Mouse (Mus musculus) ovary, postnatal 10 days (tissue): ENCODE results near the gene Ptges3l.
"Not testable (repeated sequence)": the region's sequence is repeated elsewhere in the genome, so short reads cannot be mapped to it uniquely, and the experiment has no call there.

Experiments used
- DNase-seq: peaks from one replicate; pipeline ENCODE4 v3.0.0; 2022; ENCODE audit warnings: low spot score

The Ptges3l gene

DNA sequence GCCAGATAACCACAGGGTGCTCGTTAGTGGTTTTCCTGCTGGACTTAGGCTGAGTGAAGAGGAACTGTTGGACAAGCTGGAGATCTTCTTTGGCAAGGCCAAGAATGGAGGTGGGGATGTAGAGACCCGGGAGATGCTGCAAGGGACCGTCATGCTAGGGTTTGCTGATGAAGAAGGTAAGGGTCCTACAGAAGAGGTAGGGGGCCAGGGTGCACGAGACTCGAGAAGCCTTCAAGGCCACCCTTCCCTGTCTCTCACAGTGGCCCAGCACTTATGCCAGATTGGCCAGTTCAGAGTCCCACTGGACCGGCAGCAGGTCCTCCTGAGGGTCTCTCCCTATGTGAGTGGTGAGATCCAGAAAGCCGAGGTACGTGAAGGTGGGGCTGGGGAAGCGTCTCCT, 32.5 kb upstream of the Ptges3l start:
- DNase-seq, result no peak

DNA sequence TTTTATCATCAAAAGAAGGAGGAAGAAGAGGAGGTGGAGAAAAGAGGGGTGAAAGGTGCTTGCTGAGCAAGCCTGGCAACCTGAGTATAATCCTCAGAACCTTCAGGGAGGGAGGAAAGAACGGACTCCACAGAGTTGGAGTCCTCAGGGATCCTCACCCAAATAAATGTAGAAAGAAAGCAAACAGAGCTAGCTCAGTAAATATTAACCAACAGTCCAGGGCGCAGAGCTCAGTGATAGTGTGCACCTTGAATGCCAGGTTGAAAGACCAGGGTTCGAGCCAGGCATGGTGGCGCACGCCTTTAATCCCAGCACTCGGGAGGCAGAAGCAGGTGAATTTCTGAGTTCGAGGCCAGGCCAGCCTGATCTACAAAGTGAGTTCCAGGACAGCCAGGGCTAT, 30.5 kb upstream of the Ptges3l start:
- DNase-seq, result no peak

DNA sequence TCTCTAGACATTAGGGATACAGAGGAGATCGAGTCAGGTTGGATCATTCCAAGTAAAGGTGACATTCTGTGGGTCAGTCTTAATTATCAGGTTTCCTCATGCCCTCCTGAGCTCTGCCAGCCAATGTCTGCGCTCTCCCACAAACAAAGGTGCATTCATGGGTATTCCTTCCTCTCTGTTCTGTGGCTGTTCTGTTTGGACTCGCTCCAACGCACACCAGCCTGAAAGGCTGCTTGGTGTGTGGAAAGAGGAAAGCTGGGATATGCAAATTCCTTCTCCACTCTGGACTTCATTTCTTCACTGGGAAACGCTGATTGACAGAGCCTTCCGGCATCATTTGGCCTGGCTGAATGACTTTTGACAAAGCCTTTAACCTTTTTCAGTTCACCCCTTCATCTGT, 29.6 kb upstream of the Ptges3l start:
- no peak for DNase-seq

GRCm38 (mm10) chr11:101452093-101452774, 27.1 kb upstream of the Ptges3l start:
- no peak for DNase-seq

- DNase-seq, result no peak
Observed at GRCm38 (mm10) chr11:101451536-101451935, 26.4 kb upstream of the Ptges3l start.

- no peak for DNase-seq
Observed at GRCm38 (mm10) chr11:101450394-101450793, 25.3 kb upstream of the Ptges3l start.

GRCm38 (mm10) chr11:101449596-101449995, 24.5 kb upstream of the Ptges3l start:
- not testable (repeated sequence) for DNase-seq

GRCm38 (mm10) chr11:101448899-101449298, 23.8 kb upstream of the Ptges3l start:
- DNase-seq, result no peak

GRCm38 (mm10) chr11:101448274-101448746, 23.2 kb upstream of the Ptges3l start, which contains the start of gene Ifi35:
Gene Ifi35, plus strand, starts transcription at chr11:101448407.
- DNase-seq, result no peak

DNA sequence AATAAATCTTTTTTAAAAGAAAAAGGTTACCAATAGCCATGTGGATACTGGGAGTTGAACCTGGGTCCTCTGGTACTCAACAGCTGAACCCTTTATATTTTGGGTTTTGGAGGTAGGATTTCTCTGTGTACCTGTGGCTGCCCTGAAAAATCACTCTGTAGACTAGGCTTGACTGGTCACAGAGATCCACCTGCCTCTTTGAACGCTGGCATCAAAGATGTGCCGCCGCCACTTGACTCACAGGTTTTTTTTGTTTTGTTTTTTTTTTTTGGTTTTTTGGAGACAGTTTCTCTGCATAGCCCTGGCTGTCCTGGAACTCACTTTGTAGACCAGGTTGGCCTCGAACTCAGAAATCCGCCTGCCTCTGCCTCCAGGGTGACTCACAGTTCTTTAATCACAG, 22.7 kb upstream of the Ptges3l start:
- DNase-seq, result no peak

DNA sequence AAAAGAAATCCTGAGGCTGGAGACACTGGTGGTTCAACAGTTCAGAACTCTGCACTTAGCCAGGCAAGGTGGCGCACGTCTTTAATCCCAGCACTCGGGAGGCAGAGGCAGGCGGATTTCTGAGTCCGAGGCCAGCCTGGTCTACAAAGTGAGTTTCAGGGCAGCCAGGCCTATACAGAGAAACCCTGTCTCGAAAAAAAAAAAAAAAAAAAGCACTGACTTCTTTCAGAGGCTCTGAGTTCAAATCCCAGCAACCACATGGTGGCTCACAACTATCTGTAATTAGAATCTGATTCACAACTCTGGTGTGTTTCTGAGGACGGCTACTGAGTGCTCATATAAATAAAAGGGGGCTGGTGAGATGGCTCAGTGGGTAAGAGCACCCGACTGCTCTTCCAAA, 21.7 kb upstream of the Ptges3l start:
- not testable (repeated sequence) for DNase-seq

DNA sequence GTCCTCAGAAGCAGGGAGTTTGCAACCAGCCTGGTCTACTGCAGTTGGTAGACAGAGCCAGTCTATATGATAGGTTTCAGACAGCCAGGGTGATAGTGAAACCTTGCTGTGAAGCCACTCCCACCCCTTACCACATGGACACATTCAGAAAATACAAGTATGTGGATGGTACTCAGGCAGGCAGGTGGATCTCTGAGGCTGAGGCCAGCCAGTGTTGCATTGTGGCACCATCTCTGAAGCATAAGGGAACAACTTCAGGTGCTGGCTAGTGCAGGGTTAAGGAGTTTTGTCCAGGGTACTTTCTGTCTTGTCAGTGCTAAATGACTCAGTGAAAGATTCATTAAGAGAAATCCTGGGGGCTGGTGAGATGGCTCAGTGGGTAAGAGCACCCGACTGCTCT, 21.2 kb upstream of the Ptges3l start:
- DNase-seq, result no peak

DNA sequence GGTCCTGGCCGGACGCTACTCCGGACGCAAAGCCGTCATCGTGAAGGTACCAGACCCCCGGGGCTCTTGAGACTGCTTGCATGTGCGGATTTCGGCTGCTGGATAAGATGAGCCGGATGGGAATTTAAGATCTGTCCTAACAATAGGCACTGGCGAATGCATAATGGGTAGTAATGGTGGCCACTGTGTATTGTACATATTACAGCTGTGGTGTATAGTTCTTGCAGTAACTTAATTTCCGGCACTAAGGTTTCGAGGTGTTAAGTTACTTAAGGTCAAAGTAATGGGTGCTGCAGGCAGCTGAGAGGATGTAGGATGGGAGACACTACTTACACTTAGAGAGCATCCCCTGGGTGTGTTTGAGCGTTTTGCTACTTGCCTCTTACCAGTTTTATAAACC, 17.6 kb upstream of the Ptges3l start:
- DNase-seq, result no peak

GRCm38 (mm10) chr11:101442127-101442693, 17.1 kb upstream of the Ptges3l start, which contains the start of gene Rpl27:
Gene Rpl27, plus strand, starts transcription at chr11:101442298.
- DNase-seq, result peak; percentile 88

DNA sequence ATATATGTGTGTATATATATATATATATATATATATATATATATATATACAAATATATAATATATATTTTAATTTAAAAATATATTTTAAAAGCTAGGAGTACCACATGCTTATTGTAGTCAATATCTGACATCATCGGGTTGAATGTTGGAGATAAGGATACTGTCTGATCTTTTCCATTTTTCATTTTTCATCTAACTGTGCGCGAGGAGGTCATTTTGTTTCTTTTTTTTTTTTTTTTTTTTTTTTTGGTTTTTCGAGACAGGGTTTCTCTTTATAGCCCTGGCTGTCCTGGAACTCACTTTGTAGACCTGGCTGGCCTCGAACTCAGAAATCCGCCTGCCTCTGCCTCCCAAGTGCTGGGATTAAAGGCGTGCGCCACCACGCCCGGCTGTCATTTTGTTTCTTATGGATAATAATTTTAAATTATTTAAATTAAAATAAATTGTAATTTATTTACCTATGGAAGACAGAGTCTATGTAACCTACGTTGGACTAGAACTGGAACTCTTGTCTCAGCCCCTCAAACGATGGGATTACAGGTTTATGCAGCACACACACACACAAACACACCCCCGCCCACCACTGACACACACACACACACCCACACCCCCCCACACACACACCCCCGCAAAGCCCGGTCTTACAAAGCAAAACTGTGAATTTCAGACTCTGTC, 16.5 kb upstream of the Ptges3l start:
- not testable (repeated sequence) for DNase-seq

GRCm38 (mm10) chr11:101438006-101438405, 12.9 kb upstream of the Ptges3l start:
- not testable (repeated sequence) for DNase-seq

GRCm38 (mm10) chr11:101436916-101437315, 11.8 kb upstream of the Ptges3l start:
- DNase-seq, result no peak

GRCm38 (mm10) chr11:101435831-101436230, 10.7 kb upstream of the Ptges3l start:
- no peak for DNase-seq

- DNase-seq, result no peak
Observed at GRCm38 (mm10) chr11:101433396-101433795, 8.3 kb upstream of the Ptges3l start.

DNA sequence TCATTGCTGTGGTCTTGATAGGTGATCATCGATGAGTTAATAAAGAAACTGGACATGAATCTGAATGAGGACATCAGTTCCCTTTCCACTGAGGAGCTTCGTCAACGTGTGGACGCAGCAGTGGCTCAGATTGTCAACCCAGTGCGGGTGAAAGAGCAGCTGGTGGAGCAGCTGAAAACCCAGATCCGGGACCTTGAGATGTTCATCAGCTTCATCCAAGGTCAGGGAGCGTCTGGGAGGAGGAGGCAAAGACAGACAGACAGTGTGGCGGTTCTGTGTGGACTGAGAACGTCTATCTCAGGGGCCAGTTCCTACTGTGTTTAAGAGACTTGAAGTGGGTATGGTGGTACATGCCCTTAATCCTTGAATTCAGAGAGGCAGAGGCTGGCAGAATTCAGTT, 6.2 kb upstream of the Ptges3l start:
- DNase-seq, result no peak

DNA sequence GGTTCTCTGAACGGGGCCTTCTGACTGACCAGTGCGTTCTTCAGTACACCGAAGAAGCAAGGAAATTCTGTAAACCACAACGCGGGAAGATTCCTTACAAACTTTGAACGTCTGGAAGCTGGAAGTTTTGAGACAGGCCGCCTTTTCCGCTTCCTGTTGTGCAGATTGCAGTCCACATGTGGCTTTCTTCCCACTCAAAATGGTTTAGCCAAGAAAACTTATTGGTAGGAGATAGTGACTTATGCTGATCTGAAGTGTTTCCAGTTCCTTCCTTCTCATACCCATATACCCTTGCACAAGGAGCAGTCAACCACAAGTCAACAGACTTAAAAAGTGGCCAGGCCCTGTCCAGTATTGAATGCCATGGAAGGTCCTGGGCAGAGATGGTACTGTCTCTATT, 1.0 kb upstream of the Ptges3l start:
- DNase-seq, result no peak

- peak; percentile 19 for DNase-seq
Observed at GRCm38 (mm10) chr11:101424105-101424851, 855 bp downstream of the Ptges3l start, which contains the start of gene Gm27029. Gene Gm27029, minus strand, starts transcription at chr11:101424796.
